Mouse (Mus musculus): ENCODE measurements at regions not wholly inside any gene's neighbourhood (a gene's known extent, or its start where the extent isn't known, plus 50 kb on each side); places are given as distances from the start of the nearest gene placed in this dataset.

- TF ChIP-seq HCFC1 (IDR thresholded peaks at IDR 0.05; ENCODE audit: borderline replicate concordance, insufficient read depth, low read length) (no peak), CHD2 (IDR thresholded peaks at IDR 0.05; ENCODE audit: low read depth, low read length) (no peak), MAFK (IDR thresholded peaks at IDR 0.05; ENCODE audit: insufficient read depth, low read depth, low read length) (no peak), ZC3H11A (IDR thresholded peaks at IDR 0.05; ENCODE audit: borderline replicate concordance, low read depth, low read length) (no peak), ZNF384 (IDR thresholded peaks at IDR 0.05; ENCODE audit: low read depth, low read length) (no peak)
These were observed 551.2 kb upstream of the Itga1 start for GRCm38 (mm10) chr13:115652935-115653334.
